Mouse (Mus musculus) CH12.LX (cell line): ENCODE results near the gene Irgc1.

ENCODE experiments used
- CHD1 ChIP-seq: IDR thresholded peaks from 2 replicates; pipeline ENCODE4 v1.6.1; 2012; ENCODE audit warnings: low read depth, low read length, improper control_type of control experiment, inconsistent platforms
- GABPA ChIP-seq: IDR thresholded peaks from 2 replicates; pipeline ENCODE4 v1.6.1; 2012; ENCODE audit warnings: low read depth, low read length, improper control_type of control experiment, inconsistent platforms; ENCODE audit not compliant: insufficient replicate concordance
- NRF1 ChIP-seq: IDR thresholded peaks from 2 replicates; pipeline ENCODE4 v1.6.1; 2014; ENCODE audit warnings: low read depth, mild to moderate bottlenecking, inconsistent platforms, low read length, improper control_type of control experiment, moderate library complexity
- TBP ChIP-seq: conservative IDR thresholded peaks from 2 replicates; pipeline ENCODE4 v1.6.1; 2011; ENCODE audit warnings: low read depth, low read length, improper control_type of control experiment
- UBTF ChIP-seq: IDR thresholded peaks from 2 replicates; pipeline ENCODE4 v1.6.1; 2012; ENCODE audit warnings: low read depth, mild to moderate bottlenecking, inconsistent platforms, low read length, improper control_type of control experiment, moderate library complexity
- ZKSCAN1 ChIP-seq: IDR thresholded peaks from 2 replicates; pipeline ENCODE4 v1.6.1; 2012; ENCODE audit warnings: low read depth, inconsistent platforms, low read length, improper control_type of control experiment, borderline replicate concordance
- ZNF384 ChIP-seq: IDR thresholded peaks from 2 replicates; pipeline ENCODE4 v1.6.1; 2012; ENCODE audit warnings: low read depth, low read length, improper control_type of control experiment, inconsistent platforms

DNA sequence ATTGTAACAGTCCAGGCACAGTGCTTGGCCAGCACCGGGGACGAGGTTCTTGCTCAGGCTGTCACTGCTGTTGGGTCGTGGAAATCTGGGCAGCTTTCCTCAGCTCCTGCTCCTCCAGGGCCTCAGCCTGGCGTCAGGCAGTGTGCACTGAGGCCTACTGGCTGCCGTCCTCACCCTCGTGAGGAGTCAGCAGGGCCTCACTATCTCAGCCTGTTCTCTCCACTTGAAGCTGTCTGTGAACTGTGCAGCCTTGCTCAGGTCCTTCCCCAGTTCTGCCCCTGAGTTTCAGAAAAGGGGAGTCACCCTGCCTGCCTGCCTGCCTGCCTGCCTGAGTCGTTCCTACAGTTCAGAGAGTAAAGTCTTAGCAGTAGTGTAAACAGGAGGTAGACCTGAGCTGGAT lies 36.8 kb downstream of the Irgc1 start:
- TF ChIP-seq ZNF384 (no peak), TBP (no peak), ZKSCAN1 (no peak), CHD1 (no peak), NRF1 (no peak), UBTF (no peak), GABPA (no peak)
